Mouse (Mus musculus): ENCODE data around the gene Htr3b.

- TF ChIP-seq POLR2A (IDR thresholded peaks at IDR 0.05; ENCODE audit: borderline replicate concordance, extremely low read depth, insufficient read depth, insufficient read length, poor library complexity, severe bottlenecking) (no peak), CTCF (IDR thresholded peaks at IDR 0.05; ENCODE audit: borderline replicate concordance, extremely low read depth, insufficient read depth, insufficient read length) (no peak)
Measured at GRCm38 (mm10) chr9:48999256-48999655, 34.5 kb upstream of the Htr3b start.

Measured in brain, embryonic 14.5 days (tissue).